Mouse (Mus musculus) gastrocnemius, postnatal 4 days (tissue): ENCODE results near the gene Hoxd12. TPM values are rescaled to one million over a fixed set of nuclear protein-coding genes. Genes with fewer than 3 reads are reported as not detected.
A peak's percentile ranks its signal among the peaks of the same experiment; 100 is the strongest.

Experiments
- DNase-seq, 2 experiments: peaks; one replicate each; pipeline ENCODE4 v3.0.0; 2021 to 2022; ENCODE audit warnings: low spot score in 2 of 2, mixed read lengths in 2 of 2
- total RNA-seq, 2 experiments: library from RNA; stranded (reverse); gene quantifications; 2 replicates each; pipeline ENCODE4 v1.2.3; 2021

Gene Hoxd12
- total RNA-seq, 2 experiments from 2014 or later = not detected

- DNase-seq = no peak
Measured at GRCm38 (mm10) chr2:74706393-74706960, 31.7 kb downstream of the Hoxd12 start.

GRCm38 (mm10) chr2:74707599-74707998 is 32.8 kb downstream of the Hoxd12 start:
- DNase-seq = no peak

- no peak for DNase-seq
Measured at GRCm38 (mm10) chr2:74708676-74709075, 33.9 kb downstream of the Hoxd12 start.

- no peak for DNase-seq
Measured at GRCm38 (mm10) chr2:74709465-74710419, 34.9 kb downstream of the Hoxd12 start.

GRCm38 (mm10) chr2:74710929-74711543 is 36.2 kb downstream of the Hoxd12 start:
- no peak for DNase-seq

- DNase-seq = peak in 1 of 2 experiments; percentile 61
Measured at GRCm38 (mm10) chr2:74711721-74712621, 37.2 kb downstream of the Hoxd12 start, which contains the start of the genes Hoxd3 and Hoxd4. Hoxd3 (plus strand) TSS chr2:74711927. Hoxd4 (plus strand) TSS chr2:74711929.

- no peak for DNase-seq
Measured at GRCm38 (mm10) chr2:74713239-74714150, 38.7 kb downstream of the Hoxd12 start.

- no peak for DNase-seq
Measured at GRCm38 (mm10) chr2:74714156-74714789, 39.5 kb downstream of the Hoxd12 start.

GRCm38 (mm10) chr2:74714881-74715280 is 40.1 kb downstream of the Hoxd12 start:
- DNase-seq = peak in 1 of 2 experiments; percentile 25

GRCm38 (mm10) chr2:74715504-74716241 is 40.9 kb downstream of the Hoxd12 start:
- DNase-seq = peak; percentile 85 to 96

GRCm38 (mm10) chr2:74720384-74720783 is 45.6 kb downstream of the Hoxd12 start:
- DNase-seq = no peak

GRCm38 (mm10) chr2:74720955-74721491 is 46.2 kb downstream of the Hoxd12 start:
- no peak for DNase-seq

- no peak for DNase-seq
Measured at GRCm38 (mm10) chr2:74721882-74722281, 47.1 kb downstream of the Hoxd12 start.

- DNase-seq = no peak
Measured at GRCm38 (mm10) chr2:74722949-74723348, 48.1 kb downstream of the Hoxd12 start.

GRCm38 (mm10) chr2:74724244-74725015 is 49.6 kb downstream of the Hoxd12 start:
- DNase-seq = peak in 1 of 2 experiments; percentile 18

GRCm38 (mm10) chr2:74725171-74725570 is 50.4 kb downstream of the Hoxd12 start:
- no peak for DNase-seq

- DNase-seq = no peak
Measured at GRCm38 (mm10) chr2:74726551-74726950, 51.7 kb downstream of the Hoxd12 start, which contains the start of gene Gm28230. Gm28230 (plus strand) TSS chr2:74726728.
